Mouse (Mus musculus) embryonic facial prominence, embryonic 14.5 days (tissue): ENCODE results near the gene Tnn. TPM values are rescaled to one million over a fixed set of nuclear protein-coding genes. Genes with fewer than 3 reads are reported as not detected.
A peak's percentile ranks its signal among the peaks of the same experiment; 100 is the strongest.

ENCODE experiments used
- ATAC-seq: fragments of 200-750 bp; cut with Nextera tagmentation; 2 replicates; pipeline ENCODE4 v1.8.0; 2017; ENCODE audit warnings: low read depth, moderate number of reproducible peaks, moderate TSS enrichment
- DNase-seq: peaks from one replicate; pipeline ENCODE4 v3.0.0-alpha.2; 2015; ENCODE audit warnings: low spot score
- H3K27ac ChIP-seq: fragments of 300-500 bp; sonication (generic); replicated peaks from 2 replicates; pipeline ENCODE4 v1.5.1; 2014; ENCODE audit warnings: low read depth, mild to moderate bottlenecking, low read length, moderate library complexity
- H3K27me3 ChIP-seq: fragments of 300-500 bp; sonication (generic); replicated peaks from 2 replicates; pipeline ENCODE4 v1.6.1; 2014; ENCODE audit warnings: low read length; ENCODE audit not compliant: control insufficient read depth, insufficient read depth
- H3K36me3 ChIP-seq: fragments of 300-500 bp; sonication (generic); 2 replicates; pipeline ENCODE4 v1.6.1; 2014; ENCODE audit warnings: low read length, mixed read lengths; ENCODE audit not compliant: control insufficient read depth, insufficient read depth
- H3K4me1 ChIP-seq: fragments of 300-500 bp; sonication (generic); 2 replicates; pipeline ENCODE4 v1.6.1; 2014; ENCODE audit warnings: antibody characterized with exemption, low read length; ENCODE audit not compliant: control insufficient read depth, insufficient read depth
- H3K4me2 ChIP-seq: fragments of 300-500 bp; sonication (generic); 2 replicates; pipeline ENCODE4 v1.6.1; 2014; ENCODE audit warnings: low read depth, mild to moderate bottlenecking, low read length, moderate library complexity, mixed read lengths
- H3K4me3 ChIP-seq: fragments of 300-500 bp; sonication (generic); 2 replicates; pipeline ENCODE4 v1.5.1; 2014; ENCODE audit warnings: low read depth, mild to moderate bottlenecking, low read length
- H3K9ac ChIP-seq: fragments of 300-500 bp; sonication (generic); 2 replicates; pipeline ENCODE4 v1.6.1; 2014; ENCODE audit warnings: low read depth, mild to moderate bottlenecking, low read length, moderate library complexity, mixed read lengths
- H3K9me3 ChIP-seq: fragments of 300-500 bp; sonication (generic); 2 replicates; pipeline ENCODE4 v1.6.1; 2016; ENCODE audit warnings: low read length; ENCODE audit not compliant: control insufficient read depth
- WGBS: fragments of 180-500 bp; shearing (Covaris S2); extraction: QIAGEN DNeasy Blood & Tissue Kit; methylation state at CpG from one replicate; pipeline ENCODE4 v1.1.7; 2014; 5-methylcytosine and 5-hydroxymethylcytosine counted together
- polyA plus RNA-seq: library from polyadenylated mRNA; unstranded; fragments of >200 nt; fragmentation: Nextera tagmentation; extraction: Ambion mirVana; gene quantifications from 2 replicates; pipeline ENCODE4 v1.2.1, GENCODE M21; 2014

Tnn gene
- polyA plus RNA-seq, 1 experiment from 2014 or later = 17.2 TPM

GRCm38 (mm10) chr1:160053510-160054305 is 99.7 kb downstream of the Tnn start:
- Histone ChIP-seq H3K4me2 (no peak overlapping the region), H3K27ac (no peak overlapping the region), H3K4me1 (no peaks in the 10 kb centered on the region), H3K9ac (no peak overlapping the region), H3K27me3 (no peaks in the 10 kb centered on the region), H3K9me3 (no peaks in the 10 kb centered on the region), H3K36me3 (no peaks in the 10 kb centered on the region), H3K4me3 (no peak overlapping the region)
- DNase-seq (no peak), ATAC-seq (no peak)
- WGBS = 63% methylated on average over 5 of the region's 5 CpGs

- WGBS = 81% methylated on average over 2 of the region's 2 CpGs
- no peak overlapping the region for H3K4me2 ChIP-seq
- H3K4me1 ChIP-seq = no peaks in the 10 kb centered on the region
Observed at GRCm38 (mm10) chr1:160052556-160053315, 100.6 kb downstream of the Tnn start.

GRCm38 (mm10) chr1:160050898-160051297 is 102.5 kb downstream of the Tnn start:
- WGBS = 84% methylated on average over 6 of the region's 6 CpGs
- Histone ChIP-seq H3K4me1 (no peaks in the 10 kb centered on the region), H3K4me3 (no peak overlapping the region), H3K9ac (no peak overlapping the region), H3K27ac (no peak overlapping the region), H3K4me2 (no peak overlapping the region), H3K27me3 (no peaks in the 10 kb centered on the region), H3K9me3 (no peaks in the 10 kb centered on the region), H3K36me3 (no peaks in the 10 kb centered on the region)
- no peak for ATAC-seq
- no peak for DNase-seq

More at GRCm38 (mm10) chr1:160052556-160053315, 100.6 kb downstream of the Tnn start:
- Histone ChIP-seq H3K9ac (no peak overlapping the region), H3K4me3 (no peak overlapping the region), H3K36me3 (no peaks in the 10 kb centered on the region), H3K9me3 (no peaks in the 10 kb centered on the region), H3K27ac (no peak overlapping the region), H3K27me3 (no peaks in the 10 kb centered on the region)
- ATAC-seq (no peak), DNase-seq (no peak)

GRCm38 (mm10) chr1:160049131-160049880 is 104.1 kb downstream of the Tnn start:
- Histone ChIP-seq H3K27me3 (no peaks in the 10 kb centered on the region), H3K9ac (no peak overlapping the region), H3K4me3 (no peak overlapping the region), H3K4me2 (no peak overlapping the region), H3K4me1 (no peaks in the 10 kb centered on the region), H3K27ac (no peak overlapping the region), H3K9me3 (no peaks in the 10 kb centered on the region), H3K36me3 (no peaks in the 10 kb centered on the region)
- DNase-seq (no peak), ATAC-seq (no peak)
- 82% methylated on average over 5 of the region's 5 CpGs for WGBS

- no peaks in the 10 kb centered on the region for H3K27me3 ChIP-seq
- 85% methylated on average over 7 of the region's 7 CpGs for WGBS
- H3K36me3 ChIP-seq = no peaks in the 10 kb centered on the region
Observed at GRCm38 (mm10) chr1:160047481-160047931, 105.9 kb downstream of the Tnn start.

GRCm38 (mm10) chr1:160046786-160047185 is 106.6 kb downstream of the Tnn start:
- Histone ChIP-seq H3K36me3 (no peaks in the 10 kb centered on the region), H3K9ac (no peak overlapping the region), H3K27me3 (no peaks in the 10 kb centered on the region), H3K9me3 (no peaks in the 10 kb centered on the region), H3K4me3 (no peak overlapping the region), H3K4me2 (no peak overlapping the region), H3K27ac (no peak overlapping the region), H3K4me1 (no peaks in the 10 kb centered on the region)
- WGBS = 86% methylated on average over 4 of the region's 4 CpGs
- ATAC-seq = no peak
- DNase-seq = no peak

More at GRCm38 (mm10) chr1:160047481-160047931, 105.9 kb downstream of the Tnn start:
- no peak overlapping the region for H3K27ac ChIP-seq
- H3K4me3 ChIP-seq = no peak overlapping the region
- H3K9me3 ChIP-seq = no peaks in the 10 kb centered on the region
- no peak overlapping the region for H3K9ac ChIP-seq
- ATAC-seq (no peak), DNase-seq (no peak)
- H3K4me2 ChIP-seq = no peak overlapping the region
- no peaks in the 10 kb centered on the region for H3K4me1 ChIP-seq

GRCm38 (mm10) chr1:160045971-160046370 is 107.4 kb downstream of the Tnn start:
- Histone ChIP-seq H3K4me1 (no peaks in the 10 kb centered on the region), H3K9ac (no peak overlapping the region), H3K4me2 (no peak overlapping the region), H3K4me3 (no peak overlapping the region), H3K27ac (no peak overlapping the region), H3K36me3 (no peaks in the 10 kb centered on the region), H3K27me3 (no peaks in the 10 kb centered on the region), H3K9me3 (no peaks in the 10 kb centered on the region)
- 83% methylated on average over 5 of the region's 5 CpGs for WGBS
- ATAC-seq = no peak
- DNase-seq = no peak

GRCm38 (mm10) chr1:160045056-160045715 is 108.2 kb downstream of the Tnn start:
- Histone ChIP-seq H3K27me3 (no peaks in the 10 kb centered on the region), H3K36me3 (no peaks in the 10 kb centered on the region), H3K4me1 (0 out of 2 replicates have a peak, but pooled peaks cover under 1% of the 10 kb centered on the region), H3K9me3 (no peaks in the 10 kb centered on the region), H3K4me2 (peak overlapping the region; percentile 63), H3K27ac (no peak overlapping the region; the same call in 1 of the 2 replicates), H3K9ac (peak overlapping the region; percentile 60), H3K4me3 (peak overlapping the region; percentile 52)
- ATAC-seq (no peak), DNase-seq (peak; percentile 27)
- WGBS = 65% methylated on average over 3 of the region's 3 CpGs
